Mouse (Mus musculus) megakaryocyte-erythroid progenitor cell, adult 5-6 weeks (primary cell): ENCODE results near the gene Usp17le. TPM values are rescaled to one million over a fixed set of nuclear protein-coding genes. Genes with fewer than 3 reads are reported as not detected.
"Not testable (repeated sequence)": the region's sequence is repeated elsewhere in the genome, so short reads cannot be mapped to it uniquely, and the experiment has no call there.

ENCODE experiments used
- ATAC-seq: replicated peaks from 2 replicates; pipeline ENCODE4 v1.8.0; 2016; ENCODE audit warnings: mild to moderate bottlenecking, inconsistent platforms; ENCODE audit not compliant: severe bottlenecking, poor library complexity, low FRiP score, low TSS enrichment
- total RNA-seq, 2 experiments: library from RNA; stranded (forward) in 1 of 2; stranded (reverse) in 1 of 2; fragments of 200-1000, 215-1000 nt in 1 of 2; fragments of >200 nt in 1 of 2; fragmentation: Nextera tagmentation in 1 of 2; gene quantifications; 2 replicates each; pipeline ENCODE4 v1.2.3; 2014 to 2017

Usp17le gene
- total RNA-seq (2014; fragmentation: Nextera tagmentation) (not detected in 2 replicates), total RNA-seq (2017) (not detected in 2 replicates)

DNA sequence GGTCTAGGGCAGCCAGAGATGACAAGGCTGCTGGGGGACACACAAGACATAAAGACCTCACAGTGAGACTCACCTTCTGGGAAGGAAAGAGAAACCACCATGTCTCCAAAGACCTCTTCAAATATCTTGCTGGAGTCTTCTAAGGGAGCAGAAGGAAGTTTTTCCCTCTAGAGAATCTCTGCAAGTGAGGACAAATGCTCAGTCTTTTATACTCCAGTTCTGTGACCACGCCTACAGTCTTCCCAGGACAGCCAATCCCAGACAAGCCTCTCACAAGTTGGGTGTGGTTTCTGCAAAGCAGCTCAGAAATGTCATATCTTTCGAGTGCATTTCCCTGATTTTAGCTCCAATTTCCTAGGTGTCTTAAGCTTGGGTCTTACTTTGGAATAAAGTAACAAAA, at the start of gene Usp17le:
Gene Usp17le, minus strand, starts transcription at position 101 of the 400 bp plus-strand sequence.
- ATAC-seq: not testable (repeated sequence)

DNA sequence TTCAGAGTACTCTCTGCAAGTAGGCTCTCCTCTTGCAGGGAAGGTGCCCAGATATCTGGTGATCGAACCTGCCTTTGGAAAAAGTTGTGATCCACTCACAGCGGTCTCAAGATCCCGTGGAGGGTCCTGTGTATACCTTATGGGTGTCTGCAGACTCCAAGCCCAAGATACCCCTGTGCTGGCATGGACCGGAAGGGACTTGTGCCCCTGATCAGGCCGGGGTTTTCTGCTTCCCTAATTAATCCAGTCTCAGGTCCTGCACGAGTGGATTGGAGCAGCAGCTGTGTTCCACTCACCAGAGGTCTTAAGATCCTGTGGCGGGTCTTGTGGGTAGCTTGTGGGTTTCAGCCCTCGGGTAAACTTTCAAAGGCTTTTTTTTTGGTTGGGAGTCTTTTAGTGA, 33.1 kb upstream of the Usp17le start:
- not testable (repeated sequence) for ATAC-seq

DNA sequence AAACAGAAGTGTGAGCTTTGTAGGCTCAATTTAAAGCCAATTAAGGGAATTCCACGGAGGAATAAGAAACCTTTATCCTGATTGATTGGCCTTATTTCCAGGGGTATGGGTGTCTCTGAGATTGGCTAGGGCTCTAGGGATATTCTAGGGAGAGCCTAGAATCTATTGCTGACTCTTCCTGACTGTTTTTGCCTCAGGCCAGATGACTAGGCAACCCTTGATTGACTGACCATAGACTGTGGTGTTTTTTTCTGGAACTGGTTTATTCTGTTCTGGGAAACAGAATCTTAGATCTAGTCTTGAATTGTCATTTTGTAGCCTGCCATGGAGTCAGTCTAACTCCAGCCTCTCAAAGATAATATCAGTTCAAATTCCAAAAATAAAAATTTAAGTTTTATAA, 13.5 kb upstream of the Usp17le start:
- no peak for ATAC-seq

Other genes starting within 250 kb of the Usp17le start
- gene Olfr651, start 227.3 kb downstream of the Usp17le start, total RNA-seq (2014; fragmentation: Nextera tagmentation): not detected in 2 replicates
- not detected in 2 replicates for gene Olfr651, start 227.3 kb downstream of the Usp17le start, total RNA-seq (2017)
- gene Olfr652, start 216.6 kb downstream of the Usp17le start, total RNA-seq (2014; fragmentation: Nextera tagmentation): not detected in 2 replicates
- gene Olfr652, start 216.6 kb downstream of the Usp17le start, total RNA-seq (2017): not detected in 2 replicates
- gene Olfr653, start 200.2 kb downstream of the Usp17le start, total RNA-seq (2014; fragmentation: Nextera tagmentation): not detected in 2 replicates
- not detected in 2 replicates for gene Olfr653, start 200.2 kb downstream of the Usp17le start, total RNA-seq (2017)
- gene Olfr654, start 190.4 kb downstream of the Usp17le start, total RNA-seq (2014; fragmentation: Nextera tagmentation): not detected in 2 replicates
- gene Olfr654, start 190.4 kb downstream of the Usp17le start, total RNA-seq (2017): not detected in 2 replicates
- gene Olfr655, start 175.7 kb downstream of the Usp17le start, total RNA-seq (2014; fragmentation: Nextera tagmentation): not detected in 2 replicates
- 1.8 TPM in 1 of 2 replicates, not detected in the other for gene Olfr655, start 175.7 kb downstream of the Usp17le start, total RNA-seq (2017)
- gene Olfr656, start 163.5 kb downstream of the Usp17le start, total RNA-seq (2014; fragmentation: Nextera tagmentation): not detected in 2 replicates
- not detected in 2 replicates for gene Olfr656, start 163.5 kb downstream of the Usp17le start, total RNA-seq (2017)
- gene Olfr657, start 152.7 kb downstream of the Usp17le start, total RNA-seq (2014; fragmentation: Nextera tagmentation): not detected in 2 replicates
- not detected in 2 replicates for gene Olfr657, start 152.7 kb downstream of the Usp17le start, total RNA-seq (2017)
- gene Olfr658, start 130.2 kb downstream of the Usp17le start, total RNA-seq (2014; fragmentation: Nextera tagmentation): 0.67 TPM in 1 of 2 replicates, not detected in the other
- gene Olfr658, start 130.2 kb downstream of the Usp17le start, total RNA-seq (2017): not detected in 2 replicates
- not detected in 2 replicates for gene Olfr659, start 110.7 kb downstream of the Usp17le start, total RNA-seq (2014; fragmentation: Nextera tagmentation)
- gene Olfr659, start 110.7 kb downstream of the Usp17le start, total RNA-seq (2017): not detected in 2 replicates
- not detected in 2 replicates for gene Olfr661, start 91.0 kb downstream of the Usp17le start, total RNA-seq (2014; fragmentation: Nextera tagmentation)
- not detected in 2 replicates for gene Olfr661, start 91.0 kb downstream of the Usp17le start, total RNA-seq (2017)
- not detected in 2 replicates for gene Usp17lb, start 65.1 kb upstream of the Usp17le start, total RNA-seq (2014; fragmentation: Nextera tagmentation)
- not detected in 2 replicates for gene Usp17lb, start 65.1 kb upstream of the Usp17le start, total RNA-seq (2017)
- not detected in 2 replicates for gene Usp17la, start 79.5 kb upstream of the Usp17le start, total RNA-seq (2014; fragmentation: Nextera tagmentation)
- not detected in 2 replicates for gene Usp17la, start 79.5 kb upstream of the Usp17le start, total RNA-seq (2017)
- not detected in 2 replicates for gene Olfr665, start 100.6 kb upstream of the Usp17le start, total RNA-seq (2014; fragmentation: Nextera tagmentation)
- not detected in 2 replicates for gene Olfr665, start 100.6 kb upstream of the Usp17le start, total RNA-seq (2017)
- gene Olfr666, start 118.5 kb upstream of the Usp17le start, total RNA-seq (2014; fragmentation: Nextera tagmentation): not detected in 2 replicates
- gene Olfr666, start 118.5 kb upstream of the Usp17le start, total RNA-seq (2017): not detected in 2 replicates
- gene Olfr667, start 144.0 kb upstream of the Usp17le start, total RNA-seq (2014; fragmentation: Nextera tagmentation): not detected in 2 replicates
- gene Olfr667, start 144.0 kb upstream of the Usp17le start, total RNA-seq (2017): not detected in 2 replicates
- gene Olfr668, start 150.6 kb upstream of the Usp17le start, total RNA-seq (2014; fragmentation: Nextera tagmentation): not detected in 2 replicates
- not detected in 2 replicates for gene Olfr668, start 150.6 kb upstream of the Usp17le start, total RNA-seq (2017)
- gene Olfr669, start 156.8 kb upstream of the Usp17le start, total RNA-seq (2014; fragmentation: Nextera tagmentation): not detected in 2 replicates
- gene Olfr669, start 156.8 kb upstream of the Usp17le start, total RNA-seq (2017): not detected in 2 replicates
- gene Olfr670, start 185.2 kb upstream of the Usp17le start, total RNA-seq (2014; fragmentation: Nextera tagmentation): not detected in 2 replicates
- gene Olfr670, start 185.2 kb upstream of the Usp17le start, total RNA-seq (2017): not detected in 2 replicates
- not detected in 2 replicates for gene Olfr671, start 201.7 kb upstream of the Usp17le start, total RNA-seq (2014; fragmentation: Nextera tagmentation)
- not detected in 2 replicates for gene Olfr671, start 201.7 kb upstream of the Usp17le start, total RNA-seq (2017)
- not detected in 2 replicates for gene Olfr672, start 224.6 kb upstream of the Usp17le start, total RNA-seq (2014; fragmentation: Nextera tagmentation)
- gene Olfr672, start 224.6 kb upstream of the Usp17le start, total RNA-seq (2017): not detected in 2 replicates